Mouse (Mus musculus): Measurements from ENCODE around the gene Matk. TPM values are rescaled to one million over a fixed set of nuclear protein-coding genes. Genes with fewer than 3 reads are reported as not detected.

Matk gene
- total and polyA plus RNA-seq, 3 experiments = 0.23 to 1.0 TPM; not detected in 1

Other genes with a start within 250 kb of the Matk start
Only the 30 nearest of the 34 such genes appear.
- not detected in 2 replicates for gene Diras1, start 227.3 kb upstream of the Matk start, total RNA-seq (2012; rRNA removed)
- gene Diras1, start 227.3 kb upstream of the Matk start, polyA plus RNA-seq (2012; ENCODE audit: insufficient read depth in 1 of 2, insufficient read length in 2 of 2, low read depth in 1 of 2, low replicate concordance in 2 of 2, missing spikeins in 1 of 2) = under 1 TPM in 1 of 2 experiments, not detected in 1; 0.04 TPM
- 14.8 and 19.5 TPM in 2 replicates for gene Slc39a3, start 215.5 kb upstream of the Matk start, total RNA-seq (2012; rRNA removed)
- gene Slc39a3, start 215.5 kb upstream of the Matk start, polyA plus RNA-seq (2012; ENCODE audit: insufficient read depth in 1 of 2, insufficient read length in 2 of 2, low read depth in 1 of 2, low replicate concordance in 2 of 2, missing spikeins in 1 of 2) = 10 to 100 TPM in 1 of 2 experiments, not detected in 1; 15.6 TPM
- 100 and 101 TPM in 2 replicates for gene Sgta, start 192.8 kb upstream of the Matk start, total RNA-seq (2012; rRNA removed)
- gene Sgta, start 192.8 kb upstream of the Matk start, polyA plus RNA-seq (2012; ENCODE audit: insufficient read depth in 1 of 2, insufficient read length in 2 of 2, low read depth in 1 of 2, low replicate concordance in 2 of 2, missing spikeins in 1 of 2) = 1,000 to 10,000 TPM in 1 of 2 experiments, 100 to 1,000 TPM in 1; 152 to 1,019 TPM
- gene Thop1, start 182.9 kb upstream of the Matk start, total RNA-seq (2012; rRNA removed) = 121 and 126 TPM in 2 replicates
- 100 to 1,000 TPM in 1 of 2 experiments, 10 to 100 TPM in 1; 75.7 to 113 TPM for gene Thop1, start 182.9 kb upstream of the Matk start, polyA plus RNA-seq (2012; ENCODE audit: insufficient read depth in 1 of 2, insufficient read length in 2 of 2, low read depth in 1 of 2, low replicate concordance in 2 of 2, missing spikeins in 1 of 2)
- gene Creb3l3, start 154.1 kb upstream of the Matk start, total RNA-seq (2012; rRNA removed) = not detected in 2 replicates
- gene Creb3l3, start 154.1 kb upstream of the Matk start, polyA plus RNA-seq (2012; ENCODE audit: insufficient read depth in 1 of 2, insufficient read length in 2 of 2, low read depth in 1 of 2, low replicate concordance in 2 of 2, missing spikeins in 1 of 2) = under 1 TPM in 1 of 2 experiments, not detected in 1; 0.35 TPM
- 147 and 152 TPM in 2 replicates for gene Map2k2, start 147.0 kb upstream of the Matk start, total RNA-seq (2012; rRNA removed)
- gene Map2k2, start 147.0 kb upstream of the Matk start, polyA plus RNA-seq (2012; ENCODE audit: insufficient read depth in 1 of 2, insufficient read length in 2 of 2, low read depth in 1 of 2, low replicate concordance in 2 of 2, missing spikeins in 1 of 2) = 100 to 1,000 TPM in 1 of 2 experiments, not detected in 1; 212 TPM
- 23.8 and 25.3 TPM in 2 replicates for gene Zbtb7a, start 117.7 kb upstream of the Matk start, total RNA-seq (2012; rRNA removed)
- gene Zbtb7a, start 117.7 kb upstream of the Matk start, polyA plus RNA-seq (2012; ENCODE audit: insufficient read depth in 1 of 2, insufficient read length in 2 of 2, low read depth in 1 of 2, low replicate concordance in 2 of 2, missing spikeins in 1 of 2) = 10 to 100 TPM; 40.6 to 45.4 TPM
- gene Pias4, start 85.0 kb upstream of the Matk start, total RNA-seq (2012; rRNA removed) = 19.5 and 21.0 TPM in 2 replicates
- 10 to 100 TPM in 1 of 2 experiments, not detected in 1; 40.4 TPM for gene Pias4, start 85.0 kb upstream of the Matk start, polyA plus RNA-seq (2012; ENCODE audit: insufficient read depth in 1 of 2, insufficient read length in 2 of 2, low read depth in 1 of 2, low replicate concordance in 2 of 2, missing spikeins in 1 of 2)
- 2,850 and 2,863 TPM in 2 replicates for gene Eef2, start 76.3 kb upstream of the Matk start, total RNA-seq (2012; rRNA removed)
- 1,000 to 10,000 TPM; 3,442 to 4,586 TPM for gene Eef2, start 76.3 kb upstream of the Matk start, polyA plus RNA-seq (2012; ENCODE audit: insufficient read depth in 1 of 2, insufficient read length in 2 of 2, low read depth in 1 of 2, low replicate concordance in 2 of 2, missing spikeins in 1 of 2)
- 42.3 and 49.2 TPM in 2 replicates for gene Dapk3, start 69.9 kb upstream of the Matk start, total RNA-seq (2012; rRNA removed)
- 10 to 100 TPM in 1 of 2 experiments, not detected in 1; 79.1 TPM for gene Dapk3, start 69.9 kb upstream of the Matk start, polyA plus RNA-seq (2012; ENCODE audit: insufficient read depth in 1 of 2, insufficient read length in 2 of 2, low read depth in 1 of 2, low replicate concordance in 2 of 2, missing spikeins in 1 of 2)
- 0.13 and 0.31 TPM in 2 replicates for gene 4930442H23Rik, start 69.1 kb upstream of the Matk start, total RNA-seq (2012; rRNA removed)
- gene 4930442H23Rik, start 69.1 kb upstream of the Matk start, polyA plus RNA-seq (2012; ENCODE audit: insufficient read depth in 1 of 2, insufficient read length in 2 of 2, low read depth in 1 of 2, low replicate concordance in 2 of 2, missing spikeins in 1 of 2) = under 1 TPM in 1 of 2 experiments, not detected in 1; 0.42 TPM
- gene Nmrk2, start 50.9 kb upstream of the Matk start, total RNA-seq (2012; rRNA removed) = not detected in 2 replicates
- not detected for gene Nmrk2, start 50.9 kb upstream of the Matk start, polyA plus RNA-seq (2012; ENCODE audit: insufficient read depth in 1 of 2, insufficient read length in 2 of 2, low read depth in 1 of 2, low replicate concordance in 2 of 2, missing spikeins in 1 of 2)
- 0.19 and 0.20 TPM in 2 replicates for gene Atcay, start 22.1 kb upstream of the Matk start, total RNA-seq (2012; rRNA removed)
- under 1 TPM in 1 of 2 experiments, not detected in 1; 0.33 TPM for gene Atcay, start 22.1 kb upstream of the Matk start, polyA plus RNA-seq (2012; ENCODE audit: insufficient read depth in 1 of 2, insufficient read length in 2 of 2, low read depth in 1 of 2, low replicate concordance in 2 of 2, missing spikeins in 1 of 2)
- gene Zfr2, start 19.8 kb upstream of the Matk start, total RNA-seq (2012; rRNA removed) = 0.39 and 0.81 TPM in 2 replicates
- 1 to 10 TPM in 1 of 2 experiments, not detected in 1; 1.4 TPM for gene Zfr2, start 19.8 kb upstream of the Matk start, polyA plus RNA-seq (2012; ENCODE audit: insufficient read depth in 1 of 2, insufficient read length in 2 of 2, low read depth in 1 of 2, low replicate concordance in 2 of 2, missing spikeins in 1 of 2)
- 137 and 150 TPM in 2 replicates for gene Mrpl54, start 14.0 kb downstream of the Matk start, total RNA-seq (2012; rRNA removed)
- 100 to 1,000 TPM; 157 to 421 TPM for gene Mrpl54, start 14.0 kb downstream of the Matk start, polyA plus RNA-seq (2012; ENCODE audit: insufficient read depth in 1 of 2, insufficient read length in 2 of 2, low read depth in 1 of 2, low replicate concordance in 2 of 2, missing spikeins in 1 of 2)
- 68.9 and 81.3 TPM in 2 replicates for gene Apba3, start 14.0 kb downstream of the Matk start, total RNA-seq (2012; rRNA removed)
- gene Apba3, start 14.0 kb downstream of the Matk start, polyA plus RNA-seq (2012; ENCODE audit: insufficient read depth in 1 of 2, insufficient read length in 2 of 2, low read depth in 1 of 2, low replicate concordance in 2 of 2, missing spikeins in 1 of 2) = 10 to 100 TPM in 1 of 2 experiments, not detected in 1; 73.2 TPM
- gene Tjp3, start 38.6 kb downstream of the Matk start, total RNA-seq (2012; rRNA removed) = 2.5 and 2.9 TPM in 2 replicates
- 1 to 10 TPM in 1 of 2 experiments, not detected in 1; 4.9 TPM for gene Tjp3, start 38.6 kb downstream of the Matk start, polyA plus RNA-seq (2012; ENCODE audit: insufficient read depth in 1 of 2, insufficient read length in 2 of 2, low read depth in 1 of 2, low replicate concordance in 2 of 2, missing spikeins in 1 of 2)
- gene Pip5k1c, start 40.0 kb downstream of the Matk start, total RNA-seq (2012; rRNA removed) = 14.1 and 14.4 TPM in 2 replicates
- gene Pip5k1c, start 40.0 kb downstream of the Matk start, polyA plus RNA-seq (2012; ENCODE audit: insufficient read depth in 1 of 2, insufficient read length in 2 of 2, low read depth in 1 of 2, low replicate concordance in 2 of 2, missing spikeins in 1 of 2) = 10 to 100 TPM in 1 of 2 experiments, not detected in 1; 40.5 TPM
- 43.5 and 47.6 TPM in 2 replicates for gene Cactin, start 68.2 kb downstream of the Matk start, total RNA-seq (2012; rRNA removed)
- gene Cactin, start 68.2 kb downstream of the Matk start, polyA plus RNA-seq (2012; ENCODE audit: insufficient read depth in 1 of 2, insufficient read length in 2 of 2, low read depth in 1 of 2, low replicate concordance in 2 of 2, missing spikeins in 1 of 2) = 10 to 100 TPM in 1 of 2 experiments, not detected in 1; 66.8 TPM
- gene Tbxa2r, start 75.8 kb downstream of the Matk start, total RNA-seq (2012; rRNA removed) = 0.13 TPM in 1 of 2 replicates, not detected in the other
- gene Tbxa2r, start 75.8 kb downstream of the Matk start, polyA plus RNA-seq (2012; ENCODE audit: insufficient read depth in 1 of 2, insufficient read length in 2 of 2, low read depth in 1 of 2, low replicate concordance in 2 of 2, missing spikeins in 1 of 2) = under 1 TPM in 1 of 2 experiments, not detected in 1; 0.31 TPM
- gene Gipc3, start 90.3 kb downstream of the Matk start, total RNA-seq (2012; rRNA removed) = not detected in 2 replicates
- gene Gipc3, start 90.3 kb downstream of the Matk start, polyA plus RNA-seq (2012; ENCODE audit: insufficient read depth in 1 of 2, insufficient read length in 2 of 2, low read depth in 1 of 2, low replicate concordance in 2 of 2, missing spikeins in 1 of 2) = not detected
- 22.8 and 27.0 TPM in 2 replicates for gene Hmg20b, start 97.5 kb downstream of the Matk start, total RNA-seq (2012; rRNA removed)
- 10 to 100 TPM in 1 of 2 experiments, not detected in 1; 92.7 TPM for gene Hmg20b, start 97.5 kb downstream of the Matk start, polyA plus RNA-seq (2012; ENCODE audit: insufficient read depth in 1 of 2, insufficient read length in 2 of 2, low read depth in 1 of 2, low replicate concordance in 2 of 2, missing spikeins in 1 of 2)
- gene Mfsd12, start 104.6 kb downstream of the Matk start, total RNA-seq (2012; rRNA removed) = 17.9 and 29.0 TPM in 2 replicates
- 10 to 100 TPM in 1 of 2 experiments, not detected in 1; 22.5 TPM for gene Mfsd12, start 104.6 kb downstream of the Matk start, polyA plus RNA-seq (2012; ENCODE audit: insufficient read depth in 1 of 2, insufficient read length in 2 of 2, low read depth in 1 of 2, low replicate concordance in 2 of 2, missing spikeins in 1 of 2)
- 6.7 and 12.1 TPM in 2 replicates for gene 4930404N11Rik, start 112.9 kb downstream of the Matk start, total RNA-seq (2012; rRNA removed)
- 1 to 10 TPM in 1 of 2 experiments, not detected in 1; 3.1 TPM for gene 4930404N11Rik, start 112.9 kb downstream of the Matk start, polyA plus RNA-seq (2012; ENCODE audit: insufficient read depth in 1 of 2, insufficient read length in 2 of 2, low read depth in 1 of 2, low replicate concordance in 2 of 2, missing spikeins in 1 of 2)
- gene Fzr1, start 125.6 kb downstream of the Matk start, total RNA-seq (2012; rRNA removed) = 20.7 and 24.7 TPM in 2 replicates
- 100 to 1,000 TPM in 1 of 2 experiments, not detected in 1; 115 TPM for gene Fzr1, start 125.6 kb downstream of the Matk start, polyA plus RNA-seq (2012; ENCODE audit: insufficient read depth in 1 of 2, insufficient read length in 2 of 2, low read depth in 1 of 2, low replicate concordance in 2 of 2, missing spikeins in 1 of 2)
- 153 and 157 TPM in 2 replicates for gene Dohh, start 131.5 kb downstream of the Matk start, total RNA-seq (2012; rRNA removed)
- gene Dohh, start 131.5 kb downstream of the Matk start, polyA plus RNA-seq (2012; ENCODE audit: insufficient read depth in 1 of 2, insufficient read length in 2 of 2, low read depth in 1 of 2, low replicate concordance in 2 of 2, missing spikeins in 1 of 2) = 100 to 1,000 TPM in 1 of 2 experiments, not detected in 1; 145 TPM
- gene Gm48551, start 131.5 kb downstream of the Matk start, total RNA-seq (2012; rRNA removed) = 0.46 and 0.62 TPM in 2 replicates
- gene Gm48551, start 131.5 kb downstream of the Matk start, polyA plus RNA-seq (2012; ENCODE audit: insufficient read depth in 1 of 2, insufficient read length in 2 of 2, low read depth in 1 of 2, low replicate concordance in 2 of 2, missing spikeins in 1 of 2) = 1 to 10 TPM in 1 of 2 experiments, not detected in 1; 2.6 TPM
- gene Gm48552, start 136.1 kb downstream of the Matk start, total RNA-seq (2012; rRNA removed) = 0.49 and 0.89 TPM in 2 replicates
- 1 to 10 TPM in 1 of 2 experiments, not detected in 1; 1.2 TPM for gene Gm48552, start 136.1 kb downstream of the Matk start, polyA plus RNA-seq (2012; ENCODE audit: insufficient read depth in 1 of 2, insufficient read length in 2 of 2, low read depth in 1 of 2, low replicate concordance in 2 of 2, missing spikeins in 1 of 2)
- 6.5 and 6.7 TPM in 2 replicates for gene Smim24, start 140.1 kb downstream of the Matk start, total RNA-seq (2012; rRNA removed)
- gene Smim24, start 140.1 kb downstream of the Matk start, polyA plus RNA-seq (2012; ENCODE audit: insufficient read depth in 1 of 2, insufficient read length in 2 of 2, low read depth in 1 of 2, low replicate concordance in 2 of 2, missing spikeins in 1 of 2) = 10 to 100 TPM in 1 of 2 experiments, not detected in 1; 29.5 TPM
- 2.0 and 3.6 TPM in 2 replicates for gene Nfic, start 202.7 kb downstream of the Matk start, total RNA-seq (2012; rRNA removed)
- gene Nfic, start 202.7 kb downstream of the Matk start, polyA plus RNA-seq (2012; ENCODE audit: insufficient read depth in 1 of 2, insufficient read length in 2 of 2, low read depth in 1 of 2, low replicate concordance in 2 of 2, missing spikeins in 1 of 2) = 1 to 10 TPM in 1 of 2 experiments, not detected in 1; 9.7 TPM